Mouse (Mus musculus) heart, embryonic 12.5 days (tissue): ENCODE results near the gene Parva. TPM values are rescaled to one million over a fixed set of nuclear protein-coding genes. Genes with fewer than 3 reads are reported as not detected.

ENCODE experiments used
- ATAC-seq: fragments of 200-750 bp; cut with Nextera tagmentation; 2 replicates; pipeline ENCODE4 v1.8.0; 2017; ENCODE audit warnings: moderate TSS enrichment, moderate library complexity; ENCODE audit not compliant: insufficient number of reproducible peaks, low FRiP score
- H3K27ac ChIP-seq: fragments of 300-500 bp; sonication (generic); 2 replicates; pipeline ENCODE4 v1.5.1; 2016; ENCODE audit warnings: mild to moderate bottlenecking, moderate library complexity; ENCODE audit not compliant: poor library complexity, severe bottlenecking
- H3K27me3 ChIP-seq: fragments of 300-500 bp; sonication (generic); replicated peaks from 2 replicates; pipeline ENCODE4 v1.6.1; 2016; ENCODE audit warnings: mild to moderate bottlenecking, moderate library complexity
- H3K36me3 ChIP-seq: fragments of 300-500 bp; sonication (generic); 2 replicates; pipeline ENCODE4 v1.6.1; 2016; ENCODE audit warnings: mild to moderate bottlenecking, moderate library complexity
- H3K4me1 ChIP-seq: fragments of 300-500 bp; sonication (generic); replicated peaks from 2 replicates; pipeline ENCODE4 v1.6.1; 2016; ENCODE audit warnings: mild to moderate bottlenecking
- H3K4me2 ChIP-seq: fragments of 300-500 bp; sonication (generic); 2 replicates; pipeline ENCODE4 v1.6.1; 2016; ENCODE audit warnings: mild to moderate bottlenecking, moderate library complexity
- H3K4me3 ChIP-seq: fragments of 300-500 bp; sonication (generic); 2 replicates; pipeline ENCODE4 v1.5.1; 2016; ENCODE audit warnings: mild to moderate bottlenecking
- H3K9ac ChIP-seq: fragments of 300-500 bp; sonication (generic); 2 replicates; pipeline ENCODE4 v1.6.1; 2016; ENCODE audit warnings: mild to moderate bottlenecking, moderate library complexity
- H3K9me3 ChIP-seq: fragments of 300-500 bp; sonication (generic); replicated peaks from 2 replicates; pipeline ENCODE4 v1.6.1; 2016; ENCODE audit warnings: mild to moderate bottlenecking, moderate library complexity
- WGBS: fragments of 180-500 bp; shearing (Covaris S2); methylation state at CpG from one replicate; pipeline ENCODE4 v1.1.7; 2016; 5-methylcytosine and 5-hydroxymethylcytosine counted together
- polyA plus RNA-seq: library from polyadenylated mRNA; unstranded; fragments of >200 nt; fragmentation: Nextera tagmentation; extraction: Ambion mirVana; gene quantifications from 2 replicates; pipeline ENCODE4 v1.2.1, GENCODE M21; 2016

Parva gene
- polyA plus RNA-seq, 1 experiment from 2014 or later: 103 TPM

DNA sequence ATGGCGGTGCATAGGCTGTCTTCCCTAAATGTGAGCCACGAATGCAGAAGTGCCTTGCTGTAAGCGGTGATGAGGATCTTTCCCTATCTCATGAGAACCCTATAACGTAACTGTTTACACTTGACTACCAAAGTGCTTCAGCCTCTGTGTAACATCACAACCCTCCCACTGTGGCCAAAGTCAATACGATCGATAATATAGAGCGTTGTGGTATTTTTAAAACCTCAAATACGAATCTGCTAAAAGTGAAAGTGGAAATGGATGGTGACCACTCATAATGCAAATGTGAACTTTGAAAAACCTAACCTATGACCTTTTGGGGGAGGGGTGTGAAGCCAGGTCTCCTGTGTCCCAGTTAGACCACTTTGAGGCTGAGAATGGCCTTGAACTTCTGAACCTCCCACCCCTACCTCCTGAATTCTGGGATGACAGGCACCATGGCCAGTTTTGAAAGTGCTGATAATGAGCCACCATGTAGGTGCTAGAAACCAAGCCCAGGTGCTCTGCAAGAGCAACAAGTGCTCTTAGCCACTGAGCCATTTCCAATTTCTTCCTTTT, 87.4 kb downstream of the Parva start:
- Histone ChIP-seq H3K4me3 (no peak overlapping the region), H3K4me2 (no peak overlapping the region), H3K9ac (no peak overlapping the region), H3K9me3 (no peaks in the 10 kb centered on the region), H3K36me3 (no peaks in the 10 kb centered on the region), H3K27ac (no peak overlapping the region), H3K4me1 (peaks cover 45% of the 10 kb centered on the region), H3K27me3 (no peaks in the 10 kb centered on the region)
- no peak for ATAC-seq
- WGBS: 86% methylated on average over 8 of the region's 8 CpGs

DNA sequence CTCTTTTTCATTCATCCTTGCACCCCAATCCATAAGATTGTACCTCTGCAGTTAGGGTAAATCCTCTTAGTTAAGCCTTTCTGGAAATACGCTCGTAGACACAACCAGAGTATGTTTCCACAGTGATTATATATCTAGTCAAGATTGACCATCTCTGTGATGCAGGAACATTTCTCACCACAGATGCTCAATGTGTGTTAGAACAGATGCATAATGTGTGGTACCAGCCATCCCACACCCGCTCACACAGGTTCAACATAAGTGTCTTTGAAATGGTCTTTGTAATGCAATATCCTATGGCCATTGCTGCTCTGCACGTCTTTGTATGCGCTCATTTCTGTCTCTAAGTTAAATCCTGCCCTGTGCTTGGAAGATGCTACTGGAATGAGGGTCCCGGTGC, 98.2 kb downstream of the Parva start:
- 94% methylated on average over 6 of the region's 6 CpGs for WGBS
- ATAC-seq: no peak

DNA sequence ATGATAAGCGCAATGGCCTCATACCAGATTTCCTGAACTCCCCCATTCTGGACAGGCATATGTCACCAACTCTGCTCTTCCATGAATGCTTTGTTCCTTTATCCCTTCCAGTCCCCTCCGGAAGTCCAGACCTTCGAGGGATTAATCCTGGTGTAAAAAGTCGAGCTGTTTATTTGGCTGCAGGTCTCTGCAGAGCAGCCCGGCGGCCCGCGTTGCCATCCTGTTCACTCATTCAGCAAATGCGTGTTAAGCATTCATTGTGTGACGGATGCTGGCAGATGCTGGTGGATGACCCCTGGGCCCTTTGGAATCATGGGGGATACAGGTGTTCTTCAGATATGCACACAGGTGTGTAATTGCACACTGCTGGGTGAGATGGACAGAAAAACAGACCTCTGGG, 98.9 kb downstream of the Parva start:
- H3K9me3 ChIP-seq: no peaks in the 10 kb centered on the region
- no peak overlapping the region for H3K9ac ChIP-seq
- H3K27ac ChIP-seq: no peak overlapping the region
- H3K4me2 ChIP-seq: no peak overlapping the region
- no peak overlapping the region for H3K4me3 ChIP-seq
- H3K4me1 ChIP-seq: peaks cover 37% of the 10 kb centered on the region
- no peaks in the 10 kb centered on the region for H3K27me3 ChIP-seq
- ATAC-seq: no peak
- 74% methylated on average over 10 of the region's 10 CpGs for WGBS
- H3K36me3 ChIP-seq: no peaks in the 10 kb centered on the region

More for the DNA sequence above, 98.2 kb downstream of the Parva start:
- Histone ChIP-seq H3K9ac (no peak overlapping the region), H3K4me2 (no peak overlapping the region), H3K4me1 (peaks cover 37% of the 10 kb centered on the region), H3K36me3 (no peaks in the 10 kb centered on the region), H3K27me3 (no peaks in the 10 kb centered on the region), H3K27ac (no peak overlapping the region), H3K9me3 (no peaks in the 10 kb centered on the region), H3K4me3 (no peak overlapping the region)

DNA sequence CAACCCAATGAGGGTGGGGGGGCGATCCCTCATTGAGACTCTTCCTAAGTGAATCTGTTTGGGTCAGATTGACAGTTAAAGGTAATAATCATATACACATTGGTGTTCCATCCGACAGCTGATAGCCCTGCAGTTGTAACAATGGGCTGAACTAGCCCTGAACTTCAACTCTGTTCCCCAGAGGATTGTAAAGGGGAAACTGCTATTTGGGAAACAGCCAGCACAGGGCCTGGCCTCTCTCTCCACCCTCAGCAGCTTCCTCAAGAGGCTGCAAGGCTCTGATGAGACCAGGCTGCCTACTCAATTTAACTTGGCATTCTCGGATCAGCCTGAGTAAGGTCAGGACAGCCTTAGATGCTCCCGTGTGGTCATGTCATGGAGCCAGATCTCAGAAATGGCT, 99.9 kb downstream of the Parva start:
- 60% methylated on average over 4 of the region's 4 CpGs for WGBS
- Histone ChIP-seq H3K9me3 (no peaks in the 10 kb centered on the region), H3K27ac (no peak overlapping the region), H3K4me2 (no peak overlapping the region), H3K4me3 (no peak overlapping the region), H3K4me1 (peaks cover 37% of the 10 kb centered on the region), H3K9ac (no peak overlapping the region), H3K27me3 (no peaks in the 10 kb centered on the region), H3K36me3 (no peaks in the 10 kb centered on the region)
- 0 out of 2 replicates have a peak, but pooled peaks have one; percentile 10 for ATAC-seq

DNA sequence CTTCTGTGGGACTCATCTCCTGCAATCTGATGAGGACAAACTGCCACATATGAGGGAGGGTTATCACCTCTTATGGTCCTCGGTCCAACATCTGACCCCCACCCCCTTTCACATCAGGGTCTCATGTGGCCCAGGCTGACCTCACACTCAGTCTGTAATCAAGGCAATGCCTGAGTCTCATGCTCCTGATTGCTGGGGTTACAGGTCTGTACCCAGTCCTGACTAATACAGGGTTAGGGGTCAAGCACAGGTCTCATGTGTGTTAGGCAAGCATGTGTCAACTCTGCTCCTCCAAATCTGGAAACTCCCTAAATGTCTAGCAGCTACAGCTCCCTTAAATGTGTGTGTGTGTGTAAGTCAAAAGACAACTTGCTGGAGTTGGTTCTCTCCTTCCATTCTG, 100.8 kb downstream of the Parva start:
- H3K9ac ChIP-seq: no peak overlapping the region
- no peak overlapping the region for H3K4me3 ChIP-seq
- no peak overlapping the region for H3K4me2 ChIP-seq
- WGBS: 77% methylated on average over 1 of the region's 1 CpGs
- 0 out of 2 replicates have a peak overlapping the region, but pooled peaks have one; percentile 60 for H3K27ac ChIP-seq
- no peaks in the 10 kb centered on the region for H3K36me3 ChIP-seq
- no peaks in the 10 kb centered on the region for H3K27me3 ChIP-seq
- H3K9me3 ChIP-seq: no peaks in the 10 kb centered on the region
- peaks cover 37% of the 10 kb centered on the region for H3K4me1 ChIP-seq
- no peak for ATAC-seq

DNA sequence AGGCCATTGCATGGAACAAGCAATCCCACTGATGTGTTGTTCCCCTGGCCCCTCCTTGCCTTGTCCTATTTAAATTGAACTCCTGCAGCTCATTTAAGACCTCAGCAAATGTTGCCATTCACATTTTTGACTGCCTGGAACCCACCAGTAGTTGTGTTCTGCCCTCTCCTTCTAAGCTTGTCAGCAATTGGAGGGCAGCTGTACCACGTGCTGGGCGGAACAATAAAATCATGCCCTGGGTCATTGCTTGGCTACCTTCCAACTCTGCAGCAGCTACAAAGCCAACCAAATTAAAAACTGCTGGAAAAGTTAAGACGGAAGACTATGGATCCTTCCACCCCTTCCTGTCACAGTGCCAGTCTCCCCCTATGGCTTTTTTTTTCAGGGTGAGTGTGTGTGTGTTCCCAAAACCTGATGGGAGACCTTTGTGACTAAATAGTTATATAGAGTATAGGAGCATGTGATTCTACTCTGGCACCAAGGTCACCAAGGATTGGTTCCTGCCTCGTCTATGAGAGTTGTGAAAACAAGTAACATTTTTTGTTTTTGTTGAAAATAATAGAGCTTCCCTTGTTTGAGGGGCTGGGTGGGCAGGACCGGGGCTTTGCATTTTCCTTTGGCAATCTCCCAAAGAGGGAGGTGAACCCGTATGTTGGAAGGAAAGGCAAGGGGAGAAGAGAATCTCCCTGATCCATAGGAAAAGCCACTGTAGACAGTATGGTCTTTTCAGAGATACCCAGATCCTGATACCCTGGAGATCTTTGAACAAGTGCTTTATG, 101.5 kb downstream of the Parva start:
- peaks cover 41% of the 10 kb centered on the region for H3K4me1 ChIP-seq
- no peaks in the 10 kb centered on the region for H3K27me3 ChIP-seq
- H3K9ac ChIP-seq: no peak overlapping the region
- no peak overlapping the region for H3K4me2 ChIP-seq
- 52% methylated on average over 6 of the region's 6 CpGs for WGBS
- H3K36me3 ChIP-seq: no peaks in the 10 kb centered on the region
- no peak for ATAC-seq
- no peaks in the 10 kb centered on the region for H3K9me3 ChIP-seq
- peak overlapping the region; percentile 60; the same call in 1 of the 2 replicates for H3K27ac ChIP-seq
- no peak overlapping the region for H3K4me3 ChIP-seq

DNA sequence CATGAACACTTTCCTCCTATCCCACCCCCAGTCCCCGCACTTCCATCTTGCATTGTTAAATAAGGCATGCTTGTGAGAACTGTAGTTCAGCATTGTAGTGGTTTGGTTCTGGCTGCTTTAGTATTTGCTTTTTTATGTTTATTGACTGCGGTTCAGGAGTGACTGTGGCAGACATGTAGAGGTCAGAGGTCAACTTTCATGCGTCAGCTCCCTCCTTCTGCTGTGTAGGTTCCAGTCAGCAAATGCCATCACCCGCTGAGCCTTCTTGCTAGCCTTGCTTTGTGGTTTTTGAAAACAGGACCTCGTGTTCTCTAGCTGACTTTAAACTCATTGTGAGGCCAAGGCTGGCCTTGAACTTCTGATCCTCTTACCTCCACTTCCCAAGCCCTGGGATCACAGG, 103.6 kb downstream of the Parva start:
- H3K36me3 ChIP-seq: no peaks in the 10 kb centered on the region
- 76% methylated on average over 5 of the region's 5 CpGs for WGBS
- no peak overlapping the region for H3K27ac ChIP-seq
- H3K9me3 ChIP-seq: no peaks in the 10 kb centered on the region
- no peaks in the 10 kb centered on the region for H3K27me3 ChIP-seq
- H3K4me1 ChIP-seq: peaks cover 59% of the 10 kb centered on the region
- no peak overlapping the region for H3K4me3 ChIP-seq
- H3K4me2 ChIP-seq: no peak overlapping the region
- no peak for ATAC-seq
- no peak overlapping the region for H3K9ac ChIP-seq

DNA sequence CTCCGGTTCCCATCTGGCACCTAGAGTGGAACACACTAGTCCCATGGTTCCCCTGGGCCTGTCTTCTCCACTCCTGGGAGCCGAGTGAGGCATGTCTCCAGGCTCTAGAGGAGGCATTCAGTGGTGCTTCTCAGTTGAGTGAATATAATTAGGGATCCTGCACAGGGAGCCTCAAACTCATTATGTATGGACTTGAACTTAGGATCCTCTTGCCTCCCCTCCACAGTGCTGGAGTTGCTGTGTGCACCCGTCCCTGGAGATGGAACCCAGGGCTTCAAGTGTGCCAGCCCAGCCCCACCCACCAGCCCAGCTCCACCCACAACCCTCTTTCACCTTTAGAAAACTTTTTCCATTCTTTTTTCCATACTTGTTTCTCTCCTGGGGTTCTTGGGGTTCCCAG, 106.8 kb downstream of the Parva start:
- H3K9ac ChIP-seq: no peak overlapping the region
- no peaks in the 10 kb centered on the region for H3K27me3 ChIP-seq
- no peak overlapping the region for H3K4me3 ChIP-seq
- no peak overlapping the region for H3K4me2 ChIP-seq
- 70% methylated on average over 3 of the region's 3 CpGs for WGBS
- H3K9me3 ChIP-seq: no peaks in the 10 kb centered on the region; the same call in 1 of the 2 replicates
- peaks cover 31% of the 10 kb centered on the region for H3K4me1 ChIP-seq
- peaks cover 4% of the 10 kb centered on the region; the same call in 1 of the 2 replicates for H3K36me3 ChIP-seq
- H3K27ac ChIP-seq: no peak overlapping the region
- no peak for ATAC-seq

DNA sequence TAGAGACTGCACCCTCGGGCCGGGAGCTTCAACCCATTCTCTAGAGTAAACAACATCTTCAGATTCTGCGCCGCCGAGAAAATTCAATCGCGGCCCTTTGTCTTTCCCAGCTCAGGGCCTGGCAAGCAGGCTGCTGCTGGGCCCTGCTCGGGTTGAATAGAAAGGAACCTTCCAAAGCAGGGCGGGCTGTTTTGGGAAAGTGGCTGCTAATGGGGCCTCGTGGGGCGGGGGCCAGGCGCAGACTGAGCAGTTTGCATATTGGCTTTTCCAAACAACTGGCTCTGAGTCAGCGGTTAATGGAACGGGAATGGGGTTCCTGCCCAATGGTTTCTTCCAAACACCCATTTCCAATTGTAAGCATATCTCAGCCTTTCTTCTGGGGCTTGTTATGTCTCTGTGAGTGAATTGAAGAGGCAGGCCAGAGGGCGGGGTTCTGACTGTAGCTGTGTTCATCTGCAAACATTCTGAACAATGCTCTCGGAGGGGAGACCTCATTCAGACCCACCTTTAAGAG, 108.2 kb downstream of the Parva start:
- Histone ChIP-seq H3K27me3 (no peaks in the 10 kb centered on the region), H3K4me1 (peaks cover 26% of the 10 kb centered on the region), H3K4me3 (no peak overlapping the region), H3K27ac (0 out of 2 replicates have a peak overlapping the region, but pooled peaks have one; percentile 39), H3K4me2 (peak overlapping the region; percentile 23), H3K9ac (0 out of 2 replicates have a peak overlapping the region, but pooled peaks have one; percentile 4), H3K36me3 (peaks cover 4% of the 10 kb centered on the region; the same call in 1 of the 2 replicates), H3K9me3 (peaks cover 2% of the 10 kb centered on the region; the same call in 1 of the 2 replicates)
- no peak for ATAC-seq
- 32% methylated on average over 16 of the region's 16 CpGs for WGBS

DNA sequence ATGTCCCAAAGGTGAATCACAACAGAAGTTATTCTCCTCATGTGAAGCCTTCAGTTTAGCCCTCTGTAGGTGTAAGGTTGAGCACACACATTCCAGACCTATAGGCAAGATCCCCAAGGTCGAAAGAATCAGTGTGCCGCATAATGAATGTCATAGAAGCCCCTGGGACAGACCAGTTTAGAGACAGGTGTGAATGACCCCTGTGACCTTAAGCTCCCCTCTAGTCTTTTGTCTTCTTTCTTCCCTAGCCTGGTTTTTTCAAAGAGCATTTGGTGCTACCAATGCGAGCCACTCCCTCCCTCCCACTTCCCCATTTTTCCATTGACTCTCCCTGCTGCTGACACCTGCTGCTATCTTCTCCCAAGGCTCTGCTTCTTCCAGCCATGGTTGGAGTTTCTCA, 121.8 kb downstream of the Parva start:
- Histone ChIP-seq H3K27ac (no peak overlapping the region), H3K27me3 (no peaks in the 10 kb centered on the region), H3K9ac (no peak overlapping the region), H3K9me3 (no peaks in the 10 kb centered on the region), H3K4me2 (no peak overlapping the region), H3K36me3 (peaks cover 65% of the 10 kb centered on the region), H3K4me3 (no peak overlapping the region), H3K4me1 (0 out of 2 replicates have a peak, but pooled peaks cover 6% of the 10 kb centered on the region)
- WGBS: 73% methylated on average over 3 of the region's 3 CpGs
- no peak for ATAC-seq

DNA sequence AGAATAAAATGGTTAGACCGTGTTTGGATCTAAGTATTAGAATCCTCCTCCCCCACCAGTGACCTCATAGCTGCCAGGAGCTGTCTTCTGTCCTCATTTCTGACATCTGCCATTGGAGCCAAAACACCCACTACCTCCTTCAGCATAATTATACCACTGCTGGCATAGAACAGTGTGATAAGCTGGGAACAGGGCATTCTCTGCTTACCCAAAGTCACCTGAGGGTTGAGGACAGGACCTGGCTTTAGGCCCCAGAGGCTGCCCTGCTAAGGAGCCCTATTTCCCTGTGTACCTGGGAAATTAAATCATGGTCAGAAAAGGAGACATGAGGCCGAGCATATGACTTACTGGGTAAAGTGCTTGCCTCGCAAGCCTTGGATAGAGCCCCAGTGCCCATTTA, 134.2 kb downstream of the Parva start:
- Histone ChIP-seq H3K9me3 (no peaks in the 10 kb centered on the region), H3K4me1 (0 out of 2 replicates have a peak, but pooled peaks cover 9% of the 10 kb centered on the region), H3K9ac (no peak overlapping the region), H3K4me3 (no peak overlapping the region), H3K27ac (0 out of 2 replicates have a peak overlapping the region, but pooled peaks have one; percentile 28), H3K27me3 (no peaks in the 10 kb centered on the region), H3K4me2 (no peak overlapping the region), H3K36me3 (peaks cover 52% of the 10 kb centered on the region)
- no peak for ATAC-seq
- WGBS: 91% methylated on average over 3 of the region's 3 CpGs
